Mouse (Mus musculus) MEL (cell line): Measurements from ENCODE around the gene Mum1.

ENCODE experiments used
- EP300 ChIP-seq, 2 experiments: IDR thresholded peaks; 2 replicates each; pipeline ENCODE4 v1.6.1; 2011; ENCODE audit warnings: improper control_type of control experiment in 2 of 2, low read length in 2 of 2, low read depth in 1 of 2, mild to moderate bottlenecking in 1 of 2
- KAT2A ChIP-seq: conservative IDR thresholded peaks from 2 replicates; pipeline ENCODE4 v1.6.1; 2012; ENCODE audit warnings: low read depth, low read length, improper control_type of control experiment, inconsistent platforms
- MEF2A ChIP-seq: IDR thresholded peaks from 2 replicates; pipeline ENCODE4 v1.6.1; 2014; ENCODE audit warnings: low read depth, mild to moderate bottlenecking, inconsistent platforms, low read length, improper control_type of control experiment; ENCODE audit not compliant: poor library complexity, insufficient replicate concordance, severe bottlenecking; ENCODE audit errors: extremely low read depth
- POLR2AphosphoS2 ChIP-seq: IDR thresholded peaks from 2 replicates; pipeline ENCODE4 v1.6.1; 2011; ENCODE audit warnings: low read length, improper control_type of control experiment
- POLR2AphosphoS5 ChIP-seq: IDR thresholded peaks from 2 replicates; pipeline ENCODE4 v1.6.1; 2012; ENCODE audit warnings: low read depth, borderline replicate concordance, mild to moderate bottlenecking, inconsistent platforms, low read length, moderate library complexity, mixed read lengths
- ZNF384 ChIP-seq: IDR thresholded peaks from 2 replicates; pipeline ENCODE4 v1.6.1; 2012; ENCODE audit warnings: low read depth, mild to moderate bottlenecking, inconsistent platforms, low read length, improper control_type of control experiment

GRCm38 (mm10) chr10:80182547-80182946 is 43.7 kb upstream of the Mum1 start:
- no peak for TF ChIP-seq EP300 (IDR thresholded peaks at IDR 0.05; ENCODE audit: low read depth in 1 of 2, low read length in 2 of 2)
- TF ChIP-seq MEF2A = no peak
- TF ChIP-seq ZNF384 = no peak
- no peak for TF ChIP-seq POLR2AphosphoS5
- no peak for TF ChIP-seq POLR2AphosphoS2
- no peak for TF ChIP-seq KAT2A
